Mouse (Mus musculus) bone marrow, adult 2 months (tissue): Measurements from ENCODE around the gene Macrod2. TPM values are rescaled to one million over a fixed set of nuclear protein-coding genes. Genes with fewer than 3 reads are reported as not detected.

Experiments used
- H3K27ac ChIP-seq: fragments of 200-500 bp; 2 replicates; pipeline ENCODE4 v1.5.1; 2012; ENCODE audit warnings: low read depth, mild to moderate bottlenecking, control low read depth, inconsistent platforms, low read length; ENCODE audit not compliant: control insufficient read depth, poor library complexity, insufficient read depth
- H3K4me1 ChIP-seq: fragments of 200-500 bp; 2 replicates; pipeline ENCODE4 v1.6.1; 2011; ENCODE audit warnings: low read length; ENCODE audit not compliant: control insufficient read depth, insufficient read depth
- H3K4me3 ChIP-seq: fragments of 200-500 bp; replicated peaks from 2 replicates; pipeline ENCODE3; 2011; ENCODE audit warnings: mild to moderate bottlenecking, low read depth, low read length, control low read depth; ENCODE audit not compliant: control insufficient read depth
- CTCF ChIP-seq: fragments of 200-500 bp; IDR thresholded peaks from 2 replicates; pipeline ENCODE4 v1.5.1; 2011; ENCODE audit warnings: low read length, control low read depth; ENCODE audit not compliant: control insufficient read depth, insufficient read depth
- POLR2A ChIP-seq: fragments of 200-500 bp; IDR thresholded peaks from 2 replicates; pipeline ENCODE4 v1.6.1; 2011; ENCODE audit warnings: low read depth, mild to moderate bottlenecking, control low read depth, low read length, borderline replicate concordance; ENCODE audit not compliant: control insufficient read depth
- WGBS: fragments of 180-500 bp; shearing (Covaris S2); methylation state at CpG from one replicate; pipeline ENCODE4 v1.1.7; 2018; 5-methylcytosine and 5-hydroxymethylcytosine counted together
- polyA plus RNA-seq: library from polyadenylated mRNA; stranded (reverse); fragments of >200 nt; gene quantifications from 2 replicates; pipeline ENCODE4 v1.2.4, GENCODE M21; 2011; ENCODE audit warnings: low replicate concordance; ENCODE audit not compliant: missing spikeins, insufficient read depth, insufficient read length

The Macrod2 gene
- polyA plus RNA-seq, 1 experiment = 2.8 TPM

DNA sequence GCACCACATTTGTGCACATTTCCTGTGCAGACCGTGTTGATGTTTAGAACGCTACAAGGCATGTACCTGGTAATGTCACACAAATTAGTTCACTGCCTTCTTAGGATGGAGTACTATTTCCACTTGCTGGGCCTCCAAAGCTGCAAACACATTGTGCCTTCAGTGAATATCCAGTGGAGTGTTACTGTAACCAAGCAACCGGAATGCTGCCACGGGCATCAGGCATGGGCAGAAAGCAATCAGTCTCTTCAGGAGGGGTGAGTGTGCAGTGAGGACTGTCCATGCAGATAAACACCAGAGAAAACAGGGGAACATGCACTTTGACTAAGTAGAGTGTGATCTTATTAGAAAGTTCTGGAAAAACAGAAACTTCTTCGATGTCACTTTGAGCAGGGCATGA, 1792.3 kb downstream of the Macrod2 start:
- WGBS = 81% methylated on average over 5 of the region's 5 CpGs
- H3K27ac ChIP-seq = no peak overlapping the region
- no peak for TF ChIP-seq CTCF
- TF ChIP-seq POLR2A = no peak
- no peak overlapping the region for H3K4me3 ChIP-seq
- no peaks in the 10 kb centered on the region for H3K4me1 ChIP-seq

DNA sequence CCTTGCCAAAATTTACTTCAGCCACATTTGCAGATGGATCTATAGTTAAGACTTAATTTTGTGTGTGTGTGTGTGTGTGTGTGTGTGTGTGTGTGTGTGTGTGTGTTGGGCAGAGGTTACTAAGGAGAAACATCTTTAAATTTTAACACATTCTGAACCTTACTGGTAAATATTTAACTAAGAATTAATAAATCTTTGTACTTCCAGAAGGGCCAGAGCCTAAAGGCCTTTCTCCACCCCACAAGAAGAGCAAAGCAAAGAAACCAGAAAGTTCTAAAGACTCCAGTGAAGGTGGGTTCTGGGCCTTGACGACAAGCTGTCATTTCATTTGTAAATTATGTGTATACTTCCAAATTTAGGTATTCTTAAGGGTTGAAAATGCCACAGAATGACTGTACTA, 1822.3 kb downstream of the Macrod2 start:
- Histone ChIP-seq H3K4me3 (no peak overlapping the region), H3K4me1 (no peaks in the 10 kb centered on the region), H3K27ac (no peak overlapping the region)
- WGBS = 73% methylated on average over 1 of the region's 1 CpGs
- TF ChIP-seq CTCF (no peak), POLR2A (no peak)

DNA sequence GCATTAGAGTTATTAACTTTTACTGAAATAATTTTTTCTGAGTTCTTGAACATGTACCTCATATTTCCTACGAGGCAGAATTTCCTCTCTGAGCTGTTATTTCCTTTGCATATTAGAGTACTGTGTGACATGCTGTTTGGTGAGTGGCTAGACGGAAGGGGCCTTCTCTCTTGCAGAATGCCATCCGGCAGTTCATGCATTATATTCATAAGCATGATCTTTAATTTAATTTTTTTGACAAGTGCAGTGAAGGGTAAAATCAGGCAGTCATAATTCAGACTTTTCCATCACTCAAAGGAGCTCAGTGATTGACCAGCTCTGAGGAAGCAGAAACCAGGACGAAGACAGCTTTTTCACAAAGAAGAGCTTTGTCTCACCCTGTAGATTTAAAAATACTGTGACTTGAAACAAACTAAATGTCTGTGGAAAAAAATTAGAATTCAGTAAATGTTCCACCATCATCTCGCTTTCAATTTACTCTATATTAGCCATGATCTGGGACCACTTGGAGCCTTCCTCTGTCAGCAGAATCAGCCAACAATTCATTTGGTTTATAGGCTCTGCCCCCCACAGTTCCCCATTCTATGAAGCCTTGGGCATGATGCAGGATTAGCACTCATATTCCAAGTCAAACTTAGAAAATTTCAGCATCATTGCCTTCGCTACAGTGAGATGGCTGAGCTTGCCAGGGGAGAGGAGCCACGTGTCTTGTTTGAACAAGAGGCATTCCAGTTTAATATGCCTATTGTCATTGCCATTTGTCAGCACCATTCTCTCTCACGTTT, 1827.2 kb downstream of the Macrod2 start:
- TF ChIP-seq CTCF = no peak
- TF ChIP-seq POLR2A = no peak
- Histone ChIP-seq H3K4me3 (no peak overlapping the region), H3K4me1 (no peaks in the 10 kb centered on the region), H3K27ac (no peak overlapping the region)
- WGBS = 68% methylated on average over 8 of the region's 8 CpGs

DNA sequence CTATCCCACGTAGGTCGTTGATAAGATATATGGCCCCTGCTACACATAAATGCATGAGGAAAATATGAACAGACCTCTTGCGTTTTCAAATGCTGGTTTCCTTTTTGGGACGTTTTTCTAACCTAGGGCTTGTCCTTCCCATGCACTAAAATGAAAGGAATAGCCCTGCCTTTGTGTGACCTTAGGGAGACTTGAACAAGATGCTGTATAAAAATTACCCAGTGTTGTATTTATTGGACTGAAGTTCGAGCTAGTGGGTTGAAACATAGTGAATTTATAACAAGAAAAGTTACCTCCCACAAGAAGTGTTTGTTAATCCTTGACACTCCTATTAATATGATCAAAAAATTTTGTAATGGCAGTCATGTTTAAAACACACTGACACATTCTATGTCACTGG, 1827.8 kb downstream of the Macrod2 start:
- TF ChIP-seq POLR2A (no peak), CTCF (no peak)
- H3K4me1 ChIP-seq = no peaks in the 10 kb centered on the region
- WGBS = 67% methylated on average over 5 of the region's 5 CpGs
- no peak overlapping the region for H3K4me3 ChIP-seq
- no peak overlapping the region for H3K27ac ChIP-seq

DNA sequence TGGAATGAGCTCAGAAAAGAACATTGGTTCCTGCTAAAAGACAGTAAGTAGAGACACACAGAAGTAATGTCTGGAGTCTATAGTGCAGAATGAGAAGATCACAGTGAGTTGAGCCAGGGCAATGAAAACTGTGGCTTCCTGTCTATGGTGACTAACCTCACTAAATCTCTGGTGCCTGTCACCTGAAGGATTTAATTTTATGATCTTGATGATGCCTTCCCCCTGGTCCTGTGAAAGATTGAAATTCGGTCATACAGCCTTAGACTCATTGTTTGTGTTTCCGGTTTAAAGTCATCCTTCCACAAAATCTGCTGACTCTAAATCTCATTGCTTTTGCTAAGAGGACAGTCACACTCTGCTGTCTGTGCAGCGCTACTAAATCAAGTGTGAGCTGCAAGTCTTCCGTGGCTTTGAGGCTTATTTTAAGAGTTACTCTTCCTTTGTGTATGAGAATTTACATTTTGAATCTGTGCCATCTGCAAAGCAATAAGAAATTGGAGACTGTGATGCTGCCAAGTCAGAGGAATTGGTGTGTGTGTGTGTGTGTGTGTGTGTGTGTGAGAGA, 1836.0 kb downstream of the Macrod2 start:
- H3K27ac ChIP-seq = no peak overlapping the region
- TF ChIP-seq POLR2A (no peak), CTCF (no peak)
- WGBS = 55% methylated on average over 4 of the region's 4 CpGs
- no peaks in the 10 kb centered on the region for H3K4me1 ChIP-seq
- no peak overlapping the region for H3K4me3 ChIP-seq

DNA sequence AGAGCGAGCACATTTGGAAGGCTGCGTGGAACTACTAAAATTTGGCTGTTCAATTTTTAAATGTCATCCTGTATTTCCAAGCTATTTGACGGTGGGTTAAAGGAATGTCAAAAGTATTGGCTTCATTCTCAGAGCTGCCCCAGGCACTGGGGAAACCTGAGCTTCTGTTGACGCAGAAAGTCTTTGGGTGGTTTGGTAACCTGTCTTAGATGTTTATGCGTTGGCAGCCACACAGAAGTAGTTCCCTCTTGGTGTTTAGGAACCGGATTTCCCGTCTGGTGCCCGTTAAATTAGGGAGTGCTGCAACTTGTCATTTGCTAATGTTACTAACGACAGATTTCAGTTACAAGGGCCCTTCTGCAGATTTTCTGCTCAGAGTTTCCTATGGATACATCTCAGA, 1837.7 kb downstream of the Macrod2 start:
- Histone ChIP-seq H3K4me3 (no peak overlapping the region), H3K27ac (no peak overlapping the region), H3K4me1 (no peaks in the 10 kb centered on the region)
- 66% methylated on average over 9 of the region's 9 CpGs for WGBS
- no peak for TF ChIP-seq CTCF

DNA sequence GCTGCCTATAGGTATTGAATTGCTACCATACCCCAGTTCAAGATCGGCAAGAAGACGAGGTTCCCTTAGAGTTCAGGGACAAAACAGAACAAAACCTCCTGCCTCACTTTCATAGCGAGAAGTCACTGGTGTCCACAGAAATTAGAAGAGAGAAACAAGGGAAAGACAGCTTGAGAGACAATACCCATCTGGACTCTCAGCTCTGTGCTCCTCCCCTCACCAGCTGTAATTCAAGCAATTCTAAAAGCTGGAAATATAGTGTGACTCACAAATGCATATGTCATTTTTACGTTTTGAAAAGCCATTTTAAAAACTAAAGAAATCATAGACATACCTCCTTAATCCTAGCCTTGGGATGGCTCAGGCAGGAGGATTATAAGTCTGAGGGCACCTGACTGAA, 1848.4 kb downstream of the Macrod2 start:
- H3K4me1 ChIP-seq = no peaks in the 10 kb centered on the region
- TF ChIP-seq CTCF = no peak
- no peak for TF ChIP-seq POLR2A
- no peak overlapping the region for H3K4me3 ChIP-seq
- no peak overlapping the region for H3K27ac ChIP-seq
- 83% methylated on average over 4 of the region's 4 CpGs for WGBS

DNA sequence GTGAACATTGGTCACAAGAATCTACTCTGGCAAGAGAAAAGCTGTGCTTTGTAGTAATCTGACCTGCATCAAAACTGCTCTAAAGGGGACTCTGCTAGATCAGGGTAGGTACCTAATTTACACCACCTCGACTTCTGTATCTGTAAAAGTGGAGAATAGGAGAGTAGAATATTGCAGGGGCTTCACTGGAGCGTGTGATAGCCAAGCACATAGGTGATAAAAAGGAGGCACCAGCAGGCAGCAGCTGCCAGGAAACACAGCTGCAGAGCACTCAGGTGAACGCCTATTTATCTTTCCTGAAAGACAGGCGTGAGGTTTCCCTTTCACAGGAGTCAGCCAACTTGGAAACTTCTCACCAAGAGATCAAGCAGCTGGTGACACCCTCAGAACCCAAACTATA, 1855.3 kb downstream of the Macrod2 start:
- TF ChIP-seq POLR2A (no peak), CTCF (no peak)
- H3K27ac ChIP-seq = no peak overlapping the region
- WGBS = 41% methylated on average over 4 of the region's 4 CpGs
- no peak overlapping the region for H3K4me3 ChIP-seq
- H3K4me1 ChIP-seq = no peaks in the 10 kb centered on the region

DNA sequence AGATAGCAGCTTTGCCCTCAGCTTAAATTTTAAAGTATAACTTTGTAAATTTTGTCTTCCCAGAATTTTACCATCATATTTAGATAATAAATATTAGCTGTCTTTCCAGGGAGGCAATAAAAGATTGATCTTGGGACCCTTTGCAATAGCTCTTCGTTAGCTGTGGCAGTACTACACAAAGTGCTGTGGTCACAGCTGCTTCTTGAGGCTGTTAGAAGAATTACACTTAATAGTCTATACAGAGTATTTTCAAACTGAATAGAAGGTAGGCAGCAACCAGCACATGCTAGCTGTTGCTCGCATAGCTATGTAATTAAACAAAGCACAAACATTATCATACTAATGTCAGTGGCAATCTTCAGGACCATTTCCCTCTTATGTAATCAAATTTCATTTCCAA, 1856.4 kb downstream of the Macrod2 start:
- Histone ChIP-seq H3K4me1 (no peaks in the 10 kb centered on the region), H3K27ac (no peak overlapping the region), H3K4me3 (no peak overlapping the region)
- WGBS = 56% methylated on average over 2 of the region's 2 CpGs
- no peak for TF ChIP-seq CTCF
- no peak for TF ChIP-seq POLR2A
